Mouse (Mus musculus): ENCODE results near the gene Dhdds.

The Dhdds gene

GRCm38 (mm10) chr4:133943791-133944190 is 56.9 kb downstream of the Dhdds start:
- no peak for DNase-seq

GRCm38 (mm10) chr4:133942679-133943078 is 58.0 kb downstream of the Dhdds start:
- DNase-seq: no peak

- no peak for DNase-seq
Measured at GRCm38 (mm10) chr4:133941576-133941975, 59.1 kb downstream of the Dhdds start.

- no peak for DNase-seq
Measured at GRCm38 (mm10) chr4:133940386-133941260, 60.1 kb downstream of the Dhdds start.

- DNase-seq: no peak
Measured at GRCm38 (mm10) chr4:133938077-133938476, 62.6 kb downstream of the Dhdds start.

- no peak for DNase-seq
Measured at GRCm38 (mm10) chr4:133931785-133932184, 68.9 kb downstream of the Dhdds start.

- no peak for DNase-seq
Measured at GRCm38 (mm10) chr4:133931349-133931748, 69.4 kb downstream of the Dhdds start.

- DNase-seq: no peak
Measured at GRCm38 (mm10) chr4:133929278-133929670, 71.4 kb downstream of the Dhdds start.

GRCm38 (mm10) chr4:133928576-133929277 is 72.0 kb downstream of the Dhdds start:
- DNase-seq: no peak

GRCm38 (mm10) chr4:133925204-133925603 is 75.5 kb downstream of the Dhdds start:
- DNase-seq: no peak

GRCm38 (mm10) chr4:133923743-133924142 is 77.0 kb downstream of the Dhdds start:
- DNase-seq: no peak

Measured in cerebellum, adult 11 months (tissue).